Mouse (Mus musculus) heart, postnatal 4 days (tissue): ENCODE data around the gene Ociad2. TPM values are rescaled to one million over a fixed set of nuclear protein-coding genes. Genes with fewer than 3 reads are reported as not detected.

ENCODE experiments used
- DNase-seq: peaks from one replicate; pipeline ENCODE4 v3.0.0; 2021
- total RNA-seq, 2 experiments: library from RNA; stranded (reverse); gene quantifications; 2 replicates each; pipeline ENCODE4 v1.2.3; 2021

Gene Ociad2
- total RNA-seq, 2 experiments from 2014 or later: 9.6 to 12.1 TPM

DNA sequence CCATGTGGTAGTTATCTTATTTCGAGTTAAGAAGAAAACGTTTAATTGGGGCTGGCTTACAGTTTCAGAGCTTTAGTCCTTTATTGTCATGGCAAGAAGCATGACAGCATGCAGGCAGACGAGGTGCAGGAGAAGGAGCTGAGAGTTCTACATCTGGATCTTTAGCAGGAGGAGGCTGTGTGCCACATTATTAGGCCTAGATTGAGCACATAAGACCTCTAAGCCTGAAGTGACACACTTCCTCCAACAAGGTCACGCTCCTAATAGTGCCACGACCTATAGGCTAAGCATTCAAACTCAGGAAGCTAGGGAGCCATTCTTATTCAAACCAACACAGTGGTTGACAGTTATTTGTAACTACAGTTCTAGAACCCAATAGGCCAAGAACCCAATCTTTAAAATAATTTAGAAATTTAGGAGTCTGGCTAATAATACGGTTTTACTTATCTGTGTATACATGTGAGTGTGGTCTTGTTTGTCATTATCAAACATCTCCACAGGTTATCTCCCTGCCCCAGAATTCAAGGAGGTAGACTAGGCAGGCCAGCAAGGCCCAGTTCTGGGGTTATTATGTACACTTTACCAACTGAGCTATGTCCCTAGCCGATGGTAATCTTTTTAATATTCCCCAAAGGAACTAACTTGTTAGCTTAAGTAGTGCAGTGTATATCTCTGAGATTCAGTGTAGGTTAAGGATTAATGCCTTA lies 39.1 kb downstream of the Ociad2 start:
- DNase-seq: no peak

DNA sequence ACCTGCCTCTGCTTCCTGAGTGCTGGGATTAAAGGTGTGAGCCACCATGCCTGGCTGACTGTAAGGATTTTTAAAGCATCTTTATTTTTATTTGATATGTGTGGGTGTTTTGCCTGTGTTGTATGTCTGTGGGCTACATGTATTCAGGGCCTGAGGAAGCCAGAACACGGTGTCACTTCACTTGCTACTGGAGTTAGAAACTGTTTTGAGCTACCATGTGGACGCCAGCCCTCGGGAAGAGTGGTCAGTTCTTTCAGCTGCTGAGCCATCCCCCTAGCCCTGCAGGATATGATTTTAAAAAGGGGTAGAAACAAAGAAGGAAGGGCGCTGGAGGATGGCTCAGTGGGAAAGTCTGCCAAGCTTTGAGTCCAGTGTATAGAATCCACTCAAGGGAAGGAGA lies 44.9 kb downstream of the Ociad2 start:
- no peak for DNase-seq

DNA sequence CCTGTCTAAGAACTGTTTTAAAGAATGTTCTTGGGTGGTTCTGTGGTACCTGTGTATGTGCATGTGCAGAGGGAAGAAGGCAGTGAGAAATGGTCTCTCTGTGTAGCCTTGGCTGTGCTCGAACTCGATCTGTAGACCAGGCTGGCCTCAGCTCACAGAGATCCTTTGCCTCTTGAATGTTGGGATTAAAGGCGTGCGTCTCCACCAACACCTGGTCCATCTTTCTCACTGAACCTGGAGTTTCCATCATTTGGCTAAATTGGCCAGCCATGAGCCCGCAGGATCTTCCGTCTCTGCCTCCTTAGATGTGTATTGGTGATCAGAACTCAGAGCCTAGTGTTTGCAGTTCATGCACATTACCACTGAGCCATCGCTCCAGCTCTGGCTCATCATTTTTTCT lies 45.8 kb downstream of the Ociad2 start:
- no peak for DNase-seq

DNA sequence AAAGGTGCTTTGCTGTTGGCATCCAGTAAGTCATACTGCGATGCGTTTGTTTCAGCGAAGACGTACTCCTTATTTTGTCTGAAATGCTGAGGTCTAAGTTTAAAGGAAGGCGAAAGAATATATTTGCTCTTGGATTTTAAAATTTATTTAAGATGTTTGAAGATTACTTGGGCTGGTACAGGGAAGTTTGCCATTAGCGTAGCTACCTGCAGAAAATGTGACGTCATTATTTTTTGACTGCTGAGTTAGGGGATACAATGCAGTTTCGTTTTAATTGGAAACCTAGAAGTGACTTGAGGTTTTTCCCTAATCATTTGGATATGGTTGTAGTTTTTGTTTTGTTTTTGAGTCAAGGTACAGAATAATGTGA lies 47.4 kb downstream of the Ociad2 start:
- no peak for DNase-seq

DNA sequence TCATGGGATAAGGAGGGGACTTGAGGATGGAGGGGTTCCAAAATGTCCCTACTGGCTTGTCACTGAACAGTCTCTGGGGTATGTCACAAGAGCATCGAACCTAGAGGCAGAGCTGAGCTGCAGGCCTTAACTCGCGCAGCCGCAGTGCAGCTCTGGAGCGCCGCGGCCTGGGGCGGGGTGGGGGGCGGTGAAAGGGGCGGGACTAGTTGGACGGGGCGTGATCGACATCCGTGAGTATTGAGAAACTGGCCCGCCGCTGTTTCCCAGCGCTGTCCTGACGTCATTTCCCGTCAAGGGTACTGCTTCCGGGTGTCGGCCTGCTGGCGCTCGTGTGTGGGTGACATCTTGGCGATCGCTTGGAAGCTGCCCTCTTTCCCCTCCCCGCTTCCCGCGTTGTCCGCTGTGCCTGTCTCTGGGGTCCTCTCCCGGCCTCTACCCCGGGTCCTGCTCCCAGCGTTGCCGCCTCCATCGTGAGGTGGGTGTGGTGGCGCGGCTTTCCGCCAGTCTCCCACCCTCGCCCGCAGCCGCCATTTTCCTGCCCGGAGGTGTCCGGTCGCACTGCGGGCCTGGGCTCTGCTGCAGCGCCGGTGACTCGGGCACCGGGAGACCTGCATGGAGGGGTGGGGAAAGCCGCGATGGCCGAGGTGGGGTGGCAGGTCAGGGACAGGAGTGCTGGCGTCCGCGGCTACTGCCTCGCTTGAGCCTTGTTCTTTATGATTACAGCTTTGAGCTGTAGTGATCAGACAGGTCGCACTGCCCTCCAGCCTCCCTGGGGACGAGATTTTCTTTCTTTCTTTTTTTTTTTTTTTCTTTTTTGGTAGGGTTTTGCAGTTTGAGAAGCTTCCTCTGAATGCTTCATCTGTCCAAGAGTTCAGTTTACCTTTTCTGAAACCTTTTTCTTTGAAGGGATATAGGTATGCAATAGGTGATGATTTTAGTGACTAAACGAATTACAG lies 48.0 kb downstream of the Ociad2 start, which contains the start of gene Ociad1:
Gene Ociad1, plus strand, starts transcription at position 283 of the 956 bp plus-strand sequence.
- peak; percentile 96 for DNase-seq

DNA sequence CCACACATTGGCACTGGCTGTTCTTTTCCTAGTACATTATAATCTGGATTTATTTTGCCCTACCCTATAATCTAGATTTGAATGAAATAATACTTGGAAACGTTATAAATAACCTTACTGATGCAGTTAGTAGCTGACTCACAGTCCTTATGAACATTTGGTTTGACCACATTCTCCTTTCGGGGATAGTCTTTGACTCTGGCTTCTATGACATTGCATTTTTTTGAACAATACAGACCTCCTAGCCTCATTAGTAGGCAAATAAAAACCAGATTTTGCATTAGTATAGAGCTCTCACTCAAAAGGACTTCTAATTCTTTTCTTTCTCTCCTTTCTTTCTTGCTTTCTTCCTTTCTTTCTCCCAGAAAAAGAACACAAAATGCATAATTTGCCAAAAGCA lies 50.9 kb downstream of the Ociad2 start:
- DNase-seq: no peak

DNA sequence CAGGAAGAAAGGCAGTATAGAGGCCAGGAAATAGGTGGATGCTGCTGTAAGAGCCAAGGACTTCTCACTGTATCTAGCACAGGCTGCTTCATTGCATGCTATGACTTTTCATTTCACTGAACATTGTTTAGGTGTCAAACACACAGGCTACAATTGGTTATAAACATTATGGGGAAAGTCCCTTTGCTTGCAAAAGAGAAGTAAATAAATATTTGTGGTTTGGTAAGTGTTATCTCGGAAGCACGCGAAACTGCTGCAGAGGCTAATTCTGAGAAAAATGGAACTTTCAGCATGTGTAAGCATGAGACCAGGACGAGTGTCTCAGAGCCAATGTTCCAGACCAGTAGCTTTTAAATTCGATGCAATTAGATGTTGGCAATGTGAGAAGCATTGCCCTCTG lies 54.2 kb downstream of the Ociad2 start:
- no peak for DNase-seq

DNA sequence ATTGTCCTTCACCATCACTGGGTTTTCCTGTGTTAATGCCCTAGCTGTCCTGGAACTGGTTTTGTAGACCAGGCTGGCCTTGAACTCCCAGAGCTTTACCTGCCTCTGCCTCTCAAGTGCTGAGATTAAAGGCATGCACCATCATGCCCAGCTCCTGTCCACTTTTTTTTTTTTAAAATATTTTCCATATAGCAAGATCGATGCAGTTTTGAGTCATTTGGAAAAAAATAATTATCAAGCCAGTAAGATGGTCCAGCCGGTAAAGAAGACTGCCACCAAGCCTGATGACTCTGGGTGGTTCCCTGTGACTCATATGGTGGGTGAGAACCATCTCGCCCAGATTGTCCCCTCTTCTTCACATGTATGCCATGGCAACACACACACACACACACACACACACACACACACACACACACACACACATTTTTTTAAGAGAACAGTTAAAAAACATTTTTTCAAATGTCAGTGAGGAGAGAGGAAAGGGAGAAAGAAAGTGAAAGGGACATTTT lies 55.3 kb downstream of the Ociad2 start:
- DNase-seq: no peak

DNA sequence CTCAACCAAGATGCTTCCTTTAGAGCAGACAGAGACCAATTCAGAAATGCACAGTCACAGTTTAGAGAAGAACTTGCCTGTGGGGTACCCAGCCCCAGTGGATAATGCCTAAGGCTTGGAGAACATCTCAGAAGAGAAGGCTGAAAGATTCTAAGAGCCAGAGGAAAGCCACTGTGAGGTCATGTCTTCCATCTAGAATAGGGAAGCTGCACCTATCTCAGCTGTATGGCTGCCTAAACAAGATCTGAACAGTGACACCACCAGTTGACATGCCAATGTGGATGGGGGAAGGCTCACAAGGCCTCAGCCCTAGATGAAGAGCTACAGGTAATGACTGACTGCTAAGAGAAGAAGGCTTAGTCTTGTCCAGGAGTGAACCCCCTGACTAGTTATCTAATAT lies 56.8 kb downstream of the Ociad2 start:
- DNase-seq: no peak

DNA sequence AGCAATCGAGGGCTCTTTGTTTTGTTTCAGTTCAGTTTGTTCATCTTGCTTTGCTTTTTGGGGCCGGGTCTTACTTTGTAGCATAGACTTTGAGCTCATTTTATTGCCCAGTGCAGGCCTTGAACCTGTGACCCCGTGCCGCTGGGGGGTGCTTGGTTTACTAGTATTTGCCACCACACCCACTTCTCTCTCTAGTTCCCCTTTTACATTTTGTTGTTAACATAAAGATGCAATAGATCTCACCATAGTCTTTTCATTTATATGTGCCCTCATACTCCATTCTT lies 60.3 kb downstream of the Ociad2 start:
- DNase-seq: no peak

DNA sequence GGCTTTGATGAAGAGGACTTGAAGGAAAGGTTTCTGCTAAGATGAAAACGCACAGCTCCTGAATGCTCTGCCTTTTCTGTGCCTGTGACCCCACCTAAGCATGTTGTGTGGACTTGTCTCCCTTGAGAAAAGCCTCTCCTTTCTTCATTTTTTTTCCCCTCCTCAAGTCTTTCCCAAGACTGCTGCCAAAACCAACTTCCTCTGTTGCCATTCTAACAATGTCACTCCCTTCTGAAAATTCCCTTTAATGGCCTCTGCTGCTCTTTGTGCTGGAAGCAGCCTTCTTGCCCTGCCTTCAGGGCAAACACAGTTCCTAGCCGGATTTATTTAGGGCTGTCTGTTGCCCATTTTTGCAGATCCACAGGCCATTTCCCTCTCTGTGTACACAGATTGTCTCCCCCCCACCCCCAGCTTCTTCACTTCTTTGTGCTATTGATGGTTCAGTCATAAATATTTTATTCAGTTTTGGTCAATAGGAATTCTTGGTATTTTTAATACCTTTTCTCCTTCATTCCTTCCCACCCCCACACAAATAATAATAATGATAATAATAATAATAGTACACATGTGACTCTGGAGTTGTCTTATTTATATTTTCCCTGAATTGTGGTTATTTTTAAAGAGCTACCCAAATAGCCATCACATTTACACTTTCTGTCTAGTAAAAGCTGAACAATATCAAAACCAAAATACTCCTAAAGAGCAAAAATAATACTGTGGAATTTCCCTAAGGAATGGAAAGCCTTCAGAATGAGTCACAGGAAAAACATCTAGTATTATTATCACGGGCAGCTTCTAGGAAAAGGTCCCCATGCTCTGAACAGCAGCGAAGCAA lies 60.9 kb downstream of the Ociad2 start:
- DNase-seq: no peak

DNA sequence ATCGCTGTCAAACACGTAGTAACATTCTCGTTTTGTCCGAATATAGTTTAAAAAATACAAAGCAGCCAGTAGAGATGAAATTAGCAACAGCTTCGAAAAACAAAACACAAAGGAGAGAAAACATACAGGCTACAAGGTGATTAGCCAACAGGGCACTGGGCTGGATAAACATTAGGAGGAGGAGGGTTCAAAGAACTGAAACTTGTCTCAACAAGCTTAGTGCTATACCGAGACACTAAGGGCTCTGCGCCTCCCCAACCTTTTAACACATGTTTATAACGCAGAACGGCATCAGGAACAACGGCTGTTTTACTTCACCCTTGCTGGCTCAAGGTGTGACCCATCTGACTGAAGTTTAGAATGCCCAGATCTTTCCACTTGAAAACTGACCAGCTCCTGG lies 61.6 kb downstream of the Ociad2 start:
- DNase-seq: no peak

DNA sequence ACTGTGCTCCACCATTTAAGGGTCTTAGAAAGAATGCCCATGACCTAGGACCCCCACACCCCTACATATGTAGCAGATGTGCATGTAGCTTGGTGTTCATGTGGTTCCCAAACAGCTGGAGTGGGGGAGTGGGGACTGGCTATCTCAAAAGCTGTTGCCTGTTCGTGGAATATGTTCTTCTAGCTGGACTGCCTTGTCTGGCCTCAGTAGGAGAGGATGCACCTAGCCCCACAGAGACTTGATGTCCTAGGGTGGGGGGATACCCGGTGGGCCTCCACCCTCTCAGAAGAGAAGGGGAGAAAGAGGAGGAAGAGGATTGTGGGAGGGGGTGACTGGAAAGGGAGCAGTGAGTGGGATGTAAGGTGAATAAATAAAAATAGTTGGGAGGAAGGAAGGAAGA lies 65.9 kb downstream of the Ociad2 start:
- DNase-seq: no peak

DNA sequence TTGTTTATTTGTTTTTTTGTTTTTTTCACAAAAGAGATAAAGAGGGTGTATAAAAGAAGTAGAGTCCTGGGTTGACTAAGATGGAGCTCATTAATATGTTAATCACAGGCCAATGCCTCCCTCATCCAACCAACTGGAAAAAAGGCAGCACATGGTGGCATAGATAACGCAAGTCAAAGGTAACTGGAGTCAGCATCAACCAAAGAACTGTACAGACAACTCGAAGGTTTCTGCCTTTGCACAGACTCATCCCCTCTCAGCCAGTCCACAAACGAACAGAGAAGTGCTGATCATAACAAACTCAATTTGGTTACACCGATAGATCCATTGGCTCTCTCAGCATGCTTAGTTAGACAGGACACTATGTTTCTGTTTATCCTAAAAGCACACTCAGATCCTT lies 67.7 kb downstream of the Ociad2 start:
- DNase-seq: no peak

Other genes with a start within 250 kb of the Ociad2 start
- 10 to 100 TPM; 57.0 to 57.9 TPM for gene Fryl, start 84.4 kb downstream of the Ociad2 start, total RNA-seq
- 100 to 1,000 TPM; 261 to 264 TPM for gene Ociad1, start 48.2 kb downstream of the Ociad2 start, total RNA-seq
- gene Cwh43, start 65.0 kb upstream of the Ociad2 start, total RNA-seq: not detected
- 10 to 100 TPM; 17.4 to 19.1 TPM for gene Dcun1d4, start 140.0 kb upstream of the Ociad2 start, total RNA-seq